Mouse (Mus musculus) heart, adult 2 months (tissue): ENCODE results near the gene Hs6st3.

Experiments used
- CTCF ChIP-seq: fragments of 200-600 bp; IDR thresholded peaks from 2 replicates; pipeline ENCODE4 v1.8.1; 2022; ENCODE audit warnings: antibody characterized with exemption, mild to moderate bottlenecking, moderate library complexity
- EP300 ChIP-seq: fragments of 200-500 bp; IDR thresholded peaks from 2 replicates; pipeline ENCODE4 v1.6.1; 2011; ENCODE audit warnings: low read depth, low read length, control low read depth; ENCODE audit not compliant: insufficient read depth
- POLR2A ChIP-seq: fragments of 200-500 bp; IDR thresholded peaks from 2 replicates; pipeline ENCODE4 v1.6.1; 2011; ENCODE audit warnings: mild to moderate bottlenecking, low read depth, low read length, control low read depth; ENCODE audit not compliant: insufficient read depth

- TF ChIP-seq CTCF: no peak
- TF ChIP-seq POLR2A: no peak
- TF ChIP-seq EP300: no peak
These were observed 30.6 kb upstream of the Hs6st3 start for GRCm38 (mm10) chr14:119107591-119107990.
